Mouse (Mus musculus) gastrocnemius, adult 2 months (tissue): ENCODE data around the gene Utp11. TPM values are rescaled to one million over a fixed set of nuclear protein-coding genes. Genes with fewer than 3 reads are reported as not detected.
A peak's percentile ranks its signal among the peaks of the same experiment; 100 is the strongest.
"Not testable (repeated sequence)": the region's sequence is repeated elsewhere in the genome, so short reads cannot be mapped to it uniquely, and the experiment has no call there.

Experiments used
- DNase-seq: peaks from one replicate; pipeline ENCODE4 v3.0.0; 2022
- H3K27ac ChIP-seq: fragments of 200-600 bp; 2 replicates; pipeline ENCODE4 v1.8.1; 2022; ENCODE audit warnings: mild to moderate bottlenecking
- H3K4me3 ChIP-seq: fragments of 200-600 bp; 2 replicates; pipeline ENCODE4 v1.8.1; 2022; ENCODE audit warnings: mild to moderate bottlenecking, moderate library complexity
- CTCF ChIP-seq: fragments of 200-600 bp; IDR thresholded peaks from 2 replicates; pipeline ENCODE4 v1.8.1; 2022; ENCODE audit warnings: antibody characterized with exemption, mild to moderate bottlenecking, moderate library complexity
- intact Hi-C: fragments of 180-260 bp; cut with DNase I; formaldehyde crosslinking; loops from one replicate; pipeline ENCODE4 v1.15.1; 2025
- long read RNA-seq, 2 experiments: library from polyadenylated mRNA; stranded (forward); transcript quantifications; one replicate each; pipeline ENCODE4 v2.0.0; 2021
- total RNA-seq, 2 experiments: library from RNA; stranded (reverse); gene quantifications; 2 replicates each; pipeline ENCODE4 v1.2.3; 2021

Utp11 gene
- 10 to 100 TPM; 17.5 to 21.5 TPM for total RNA-seq
- long read RNA-seq, experiment 1, transcript Utp11-201 (8 exons, 1,603 nt), result major isoform, 16 of 21 reads
- long read RNA-seq, experiment 1, partial matches to known transcripts, result 2 of 21 reads
- long read RNA-seq, experiment 1, other reads (novel, unspliced or antisense), result 3 of 21 reads
- long read RNA-seq, experiment 2, transcript Utp11-201 (8 exons, 1,603 nt), result major isoform, 36 of 44 reads
- long read RNA-seq, experiment 2, partial matches to known transcripts, result 5 of 44 reads
- long read RNA-seq, experiment 2, other reads (novel, unspliced or antisense), result 3 of 44 reads

DNA sequence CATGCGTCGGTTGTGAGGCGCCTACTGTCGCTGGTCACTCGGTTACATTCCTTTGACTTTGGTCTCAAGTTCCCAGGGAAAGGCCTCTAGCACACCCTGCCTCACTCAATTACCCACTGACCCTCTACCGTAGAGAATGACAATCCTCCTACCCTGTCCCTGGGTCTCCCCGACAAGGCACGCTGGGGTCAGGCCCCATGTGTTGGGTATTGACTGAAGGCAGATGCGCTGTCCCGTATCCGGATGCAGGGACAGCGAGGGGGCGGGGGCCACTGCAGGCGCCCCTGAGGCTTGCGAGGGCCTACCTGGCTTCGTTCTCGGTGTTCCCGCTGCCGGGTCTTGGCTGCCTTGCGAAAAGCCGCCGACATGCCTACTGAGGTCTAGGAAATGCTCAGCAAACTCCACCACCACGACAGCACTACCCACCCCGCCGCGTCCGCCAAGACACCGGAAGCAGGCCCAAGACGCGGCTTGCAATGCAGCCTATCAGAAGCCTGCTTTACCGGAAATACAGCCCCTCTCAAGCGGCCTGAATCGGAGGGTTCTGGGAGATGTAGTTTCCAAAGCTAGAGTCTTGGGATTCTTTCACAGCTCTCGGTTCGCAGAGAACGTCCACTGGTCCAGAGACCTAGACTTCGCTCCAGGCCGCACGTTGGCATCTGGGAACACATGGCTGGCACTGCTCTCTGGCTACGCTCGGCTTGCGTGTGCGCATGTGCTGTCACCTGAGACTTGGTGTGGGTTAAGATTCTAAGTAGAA lies at the start of gene Utp11:
Gene Utp11 (minus strand): TSS at position 466 of the 760 bp plus-strand sequence.
- TF ChIP-seq CTCF, result no peak
- intact Hi-C loops, result no loop called here
- H3K27ac ChIP-seq, result peak within 1 kb of the TSS; percentile 99
- peak within 1 kb of the TSS; percentile 97 for H3K4me3 ChIP-seq
- DNase-seq, result peak; percentile 92

DNA sequence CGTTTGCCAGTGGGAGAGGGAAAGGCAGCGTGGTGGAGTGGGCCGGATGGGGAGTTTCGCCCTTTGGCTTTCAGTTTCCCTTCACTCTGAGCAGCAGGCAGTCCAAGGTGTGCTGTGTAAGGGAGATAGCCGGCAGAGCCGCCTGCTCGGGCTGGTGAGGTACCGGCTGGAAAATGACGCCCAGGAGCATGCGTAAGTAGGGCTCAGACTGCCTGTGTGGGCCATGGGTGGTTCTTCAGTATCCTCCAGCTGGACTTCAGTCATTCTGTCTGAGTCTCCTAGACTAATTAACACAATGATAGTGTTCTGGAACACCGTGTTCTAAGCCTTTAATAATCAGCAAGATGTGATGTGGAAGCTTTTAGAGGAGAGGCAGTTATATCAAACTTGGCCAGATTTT lies 49.4 kb upstream of the Utp11 start:
- intact Hi-C loops, result no loop called here
- TF ChIP-seq CTCF, result no peak
- peak overlapping the region; percentile 95 for H3K4me3 ChIP-seq
- H3K27ac ChIP-seq, result no peak overlapping the region
- DNase-seq, result no peak

GRCm38 (mm10) chr4:124741376-124742343 lies 48.3 kb upstream of the Utp11 start, which contains the start of gene Inpp5b:
Gene Inpp5b, plus strand, starts transcription at chr4:124741850.
- peak; percentile 89 for DNase-seq
- Histone ChIP-seq H3K27ac (peak within 1 kb of the TSS; percentile 88), H3K4me3 (peak within 1 kb of the TSS; percentile 95)
- intact Hi-C loops, result no loop called here
- peak; percentile 24; the same call in 1 of the 2 replicates for TF ChIP-seq CTCF

DNA sequence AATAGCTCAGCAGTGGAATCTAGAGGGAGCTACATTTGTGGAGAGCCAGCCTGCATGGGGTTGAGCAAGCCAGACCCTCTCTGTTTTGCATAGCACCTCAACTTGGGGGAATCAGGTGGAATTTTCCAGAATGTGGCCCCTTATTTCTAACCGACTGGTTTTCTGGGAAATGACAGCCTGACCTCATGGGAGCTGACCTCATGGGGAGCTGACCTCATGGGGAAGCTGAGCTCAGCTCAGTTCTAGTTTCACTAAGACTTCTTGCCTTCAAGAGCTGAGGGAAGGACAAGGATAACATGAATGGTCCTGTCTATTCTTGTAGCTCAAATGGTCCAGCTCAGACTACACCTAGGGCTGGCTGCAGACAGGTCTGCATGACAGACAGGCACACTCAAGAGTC lies 45.4 kb upstream of the Utp11 start:
- Histone ChIP-seq H3K4me3 (no peak overlapping the region), H3K27ac (no peak overlapping the region)
- intact Hi-C loops, result no loop called here
- DNase-seq, result no peak
- no peak for TF ChIP-seq CTCF

DNA sequence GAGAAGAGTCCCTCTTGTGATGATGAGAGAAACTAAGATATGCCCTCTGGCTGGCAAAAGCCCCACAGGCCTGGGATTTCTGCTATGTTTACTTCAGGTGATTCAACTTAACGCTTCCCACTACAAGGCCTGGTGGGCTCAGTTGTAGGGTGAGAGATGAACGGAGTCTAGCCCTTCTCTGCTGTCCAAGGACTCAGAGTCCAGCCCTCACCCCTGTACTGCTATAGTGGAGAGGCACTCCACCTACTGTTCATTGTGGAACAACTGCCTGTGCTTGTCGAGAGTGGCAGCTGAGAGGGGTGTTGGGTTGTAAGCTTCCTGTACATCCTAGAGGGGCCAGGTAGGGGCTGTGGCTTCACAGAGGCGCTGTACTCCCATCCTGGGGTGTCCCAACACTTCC lies 44.6 kb upstream of the Utp11 start:
- no peak for DNase-seq
- intact Hi-C loops, result no loop called here
- no peak overlapping the region for H3K27ac ChIP-seq
- H3K4me3 ChIP-seq, result no peak overlapping the region
- no peak for TF ChIP-seq CTCF

- no peak overlapping the region for H3K27ac ChIP-seq
- TF ChIP-seq CTCF, result no peak
- intact Hi-C loops, result no loop called here
- H3K4me3 ChIP-seq, result no peak overlapping the region
- DNase-seq, result no peak
These were observed 44.1 kb upstream of the Utp11 start for GRCm38 (mm10) chr4:124737486-124737885.

DNA sequence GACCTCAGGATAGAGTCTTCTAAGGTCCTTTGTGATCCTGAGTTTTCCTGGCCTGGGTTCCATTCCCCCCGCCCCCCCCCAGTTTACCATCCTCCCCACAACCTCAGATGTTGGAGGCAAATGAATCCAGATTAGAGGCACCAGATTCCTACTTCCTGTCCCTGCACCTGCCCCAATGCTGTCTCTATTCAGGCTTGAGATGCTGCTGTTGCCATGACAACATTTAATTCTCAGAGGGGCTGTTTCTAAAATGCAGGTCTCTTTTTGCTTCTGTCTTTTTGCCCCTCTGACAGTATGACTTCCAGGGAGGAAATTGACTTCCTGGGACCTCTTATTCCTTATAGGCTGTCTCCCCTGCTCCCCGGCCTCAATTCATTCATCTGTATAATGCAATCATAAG lies 43.6 kb upstream of the Utp11 start:
- TF ChIP-seq CTCF, result no peak
- H3K4me3 ChIP-seq, result no peak overlapping the region
- intact Hi-C loops, result no loop called here
- DNase-seq, result no peak
- H3K27ac ChIP-seq, result no peak overlapping the region

GRCm38 (mm10) chr4:124726121-124726520 lies 32.7 kb upstream of the Utp11 start:
- TF ChIP-seq CTCF, result no peak
- Histone ChIP-seq H3K27ac (no peak overlapping the region), H3K4me3 (no peak overlapping the region)
- no peak for DNase-seq
- intact Hi-C loops, result no loop called here

- no peak for DNase-seq
- no peak overlapping the region for H3K4me3 ChIP-seq
- intact Hi-C loops, result no loop called here
- TF ChIP-seq CTCF, result no peak
- no peak overlapping the region for H3K27ac ChIP-seq
These were observed 25.7 kb upstream of the Utp11 start for GRCm38 (mm10) chr4:124719101-124719500.

- DNase-seq, result peak; percentile 96
- peak; percentile 94 for TF ChIP-seq CTCF
- intact Hi-C loops, result loop anchor here (1.0 to 2.0 kb wide), 2 partner anchors 87 to 134 kb away; partner anchors contain the start of gene Mtf1
- peak within 1 kb of the TSS; percentile 98 for H3K4me3 ChIP-seq
- H3K27ac ChIP-seq, result peak within 1 kb of the TSS; percentile 88
These were observed 21.4 kb upstream of the Utp11 start, which contains the start of gene Sf3a3 for GRCm38 (mm10) chr4:124714545-124715481. Gene Sf3a3, plus strand, starts transcription at chr4:124714776.

DNA sequence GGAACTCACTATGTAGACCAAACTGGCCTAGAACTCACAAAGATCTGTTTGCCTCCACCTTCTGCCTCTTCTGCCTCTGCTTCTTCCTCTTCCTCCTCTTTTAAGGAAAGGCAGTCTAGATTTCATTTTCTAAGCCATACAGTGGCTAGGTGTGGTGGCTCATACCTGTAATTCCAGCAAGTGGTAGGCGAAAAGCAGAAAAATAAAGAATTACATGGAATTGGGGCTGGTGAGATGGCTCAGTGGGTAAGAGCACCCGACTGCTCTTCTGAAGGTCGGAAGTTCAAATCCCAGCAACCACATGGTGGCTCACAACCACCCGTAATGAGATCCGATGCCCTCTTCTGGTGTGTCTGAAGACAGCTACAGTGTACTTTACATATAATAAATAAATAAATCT lies 20.4 kb upstream of the Utp11 start:
- intact Hi-C loops, result loop anchor here (1.0 to 2.0 kb wide), 2 partner anchors 88 to 135 kb away; partner anchors contain the start of gene Mtf1
- not testable (repeated sequence) for H3K27ac ChIP-seq, H3K4me3 ChIP-seq, DNase-seq
